28 mouse cellular contexts compared by ENCODE assay signal in genomic region chr5:114406592-114406991, GRCm38 (mm10). TPM values are rescaled to one million over a fixed set of nuclear protein-coding genes. Genes with fewer than 3 reads are reported as not detected.
DNase-seq lines count a peak whose midpoint lies in the region; ATAC-seq and TF ChIP-seq lines count a peak whose summit lies in the region.
"Had no signal": no experiment of that assay in that cellular context is flagged by ENCODE, and none has a peak within 500 bp of the region (broad histone marks: within the 10 kb centered on the region; RNA-seq: fewer than 3 reads in every experiment).

No protein-coding gene starts in this region.

- WGBS in hindbrain, postnatal 0 days: 83% methylated on average over 14 of the region's 14 CpGs
- 95% methylated on average over 14 of the region's 14 CpGs for WGBS in hindbrain, embryonic 10.5 days

- no peak for TF ChIP-seq POLR2A in embryonic fibroblast, embryonic 13.5 days (IDR thresholded peaks at IDR 0.05; ENCODE audit: low read depth, low read length)

- DNase-seq in hindbrain, postnatal 0 days (ENCODE audit: low spot score): no peak
- no peak for DNase-seq in hindbrain, embryonic 10.5 days (ENCODE audit: low spot score)
- DNase-seq in NIH3T3 (ENCODE audit: low read depth): peak; percentile 24
- DNase-seq in adrenal gland, adult 8-10 months: peak; percentile 82
- no peak for DNase-seq in left cerebral cortex, adult 9 months (ENCODE audit: low spot score in 2 of 2)
- DNase-seq in spleen, postnatal 10 days (ENCODE audit: low spot score in 2 of 2): no peak
- DNase-seq: gastrocnemius, postnatal 25 days; heart, adult 11 months; heart, postnatal 4 days; kidney, adult 8-10 months; kidney, postnatal 4 days; liver, embryonic 13.5 days; lung, adult 18-20 months; right cerebral cortex, adult 18-20 months; thymus, postnatal 25 days had no signal

- H3K36me3 ChIP-seq in hindbrain, postnatal 0 days (ENCODE audit: insufficient read depth, low read length): peaks cover 84% of the 10 kb centered on the region
- peaks cover 100% of the 10 kb centered on the region for H3K36me3 ChIP-seq in hindbrain, embryonic 10.5 days

- no peak for TF ChIP-seq CTCF in hindbrain, postnatal 0 days (IDR thresholded peaks at IDR 0.05; ENCODE audit: low read depth)
- TF ChIP-seq CTCF in embryonic fibroblast, embryonic 13.5 days (IDR thresholded peaks at IDR 0.05; ENCODE audit: borderline replicate concordance, insufficient read depth, low read length): no peak

- H3K27me3 ChIP-seq in hindbrain, postnatal 0 days (ENCODE audit: insufficient read depth, low read length): no peaks in the 10 kb centered on the region
- H3K27me3 ChIP-seq in hindbrain, embryonic 10.5 days (ENCODE audit: insufficient read depth, poor library complexity, severe bottlenecking): no peaks in the 10 kb centered on the region
- H3K27me3 ChIP-seq: embryonic facial prominence, embryonic 15.5 days; hindbrain, embryonic 15.5 days; intestine, embryonic 15.5 days; limb, embryonic 15.5 days; liver, embryonic 13.5 days; midbrain, embryonic 13.5 days; neural tube, embryonic 13.5 days had no signal

- H3K4me3 ChIP-seq in hindbrain, postnatal 0 days (ENCODE audit: low read length): no peak overlapping the region
- no peak overlapping the region for H3K4me3 ChIP-seq in hindbrain, embryonic 10.5 days
- no peak overlapping the region for H3K4me3 ChIP-seq in embryonic fibroblast, embryonic 13.5 days (ENCODE audit: insufficient read depth, low read length)
- H3K4me3 ChIP-seq: embryonic facial prominence, embryonic 10.5 days; embryonic facial prominence, embryonic 15.5 days; hindbrain, embryonic 15.5 days; intestine, embryonic 15.5 days; limb, embryonic 15.5 days; liver, embryonic 13.5 days; midbrain, embryonic 13.5 days; neural tube, embryonic 13.5 days had no signal

- no peak for ATAC-seq in hindbrain, postnatal 0 days
- ATAC-seq: forebrain, embryonic 14.5 days; intestine, embryonic 15.5 days; lung, postnatal 0 days; midbrain, embryonic 13.5 days had no signal

- no peak overlapping the region for H3K4me2 ChIP-seq in hindbrain, postnatal 0 days (ENCODE audit: low read depth, low read length)
- H3K4me2 ChIP-seq: embryonic facial prominence, embryonic 15.5 days; heart, embryonic 11.5 days; hindbrain, embryonic 15.5 days; intestine, embryonic 15.5 days; limb, embryonic 15.5 days; liver, embryonic 13.5 days; midbrain, embryonic 13.5 days; neural tube, embryonic 13.5 days had no signal

- no peaks in the 10 kb centered on the region for H3K9me3 ChIP-seq in hindbrain, postnatal 0 days (ENCODE audit: low read length)
- H3K9me3 ChIP-seq in hindbrain, embryonic 10.5 days: no peaks in the 10 kb centered on the region
- H3K9me3 ChIP-seq: embryonic facial prominence, embryonic 10.5 days; embryonic facial prominence, embryonic 15.5 days; G1E; hindbrain, embryonic 15.5 days; intestine, embryonic 15.5 days; limb, embryonic 15.5 days; liver, embryonic 13.5 days; midbrain, embryonic 13.5 days; neural tube, embryonic 13.5 days had no signal

- no peaks in the 10 kb centered on the region for H3K4me1 ChIP-seq in hindbrain, postnatal 0 days (ENCODE audit: insufficient read depth, low read length)
- no peaks in the 10 kb centered on the region for H3K4me1 ChIP-seq in hindbrain, embryonic 10.5 days (replicated peaks)
- H3K4me1 ChIP-seq in embryonic fibroblast, embryonic 13.5 days (ENCODE audit: control insufficient read depth, insufficient read depth, low read length): peaks cover 14% of the 10 kb centered on the region
- H3K4me1 ChIP-seq: embryonic facial prominence, embryonic 10.5 days; hindbrain, embryonic 15.5 days; intestine, embryonic 15.5 days; liver, embryonic 13.5 days; midbrain, embryonic 13.5 days; neural tube, embryonic 13.5 days had no signal

- H3K9ac ChIP-seq in hindbrain, postnatal 0 days (replicated peaks; ENCODE audit: low read length): no peak overlapping the region
- H3K9ac ChIP-seq: embryonic facial prominence, embryonic 15.5 days; hindbrain, embryonic 15.5 days; intestine, embryonic 15.5 days; limb, embryonic 15.5 days; liver, embryonic 13.5 days; midbrain, embryonic 13.5 days; neural tube, embryonic 13.5 days had no signal

- 0 out of 2 replicates have a peak overlapping the region, but pooled peaks have one; percentile 36 for H3K27ac ChIP-seq in hindbrain, postnatal 0 days
- no peak overlapping the region for H3K27ac ChIP-seq in hindbrain, embryonic 10.5 days
- peak overlapping the region; percentile 50; the same call in 1 of the 2 replicates for H3K27ac ChIP-seq in embryonic fibroblast, embryonic 13.5 days (ENCODE audit: insufficient read depth, low read length)
- H3K27ac ChIP-seq: embryonic facial prominence, embryonic 10.5 days; embryonic facial prominence, embryonic 15.5 days; hindbrain, embryonic 15.5 days; intestine, embryonic 15.5 days; kidney, postnatal 0 days; limb, embryonic 15.5 days; liver, embryonic 13.5 days; midbrain, embryonic 13.5 days; neural tube, embryonic 13.5 days had no signal

RNA-seq across cellular contexts. Expression of gene Ube3b, which starts 26.2 kb away (rescaled TPM):
- total RNA-seq in hindbrain, postnatal 0 days (2014; rRNA removed): 67.5 and 69.9 TPM in 2 replicates
- polyA plus RNA-seq in hindbrain, postnatal 0 days (2015; fragmentation: Nextera tagmentation; extraction: Ambion mirVana): 31.1 and 31.4 TPM in 2 replicates
- 52.5 and 56.2 TPM in 2 replicates for polyA plus RNA-seq in hindbrain, embryonic 10.5 days (2016; fragmentation: Nextera tagmentation; extraction: Ambion mirVana)
- total RNA-seq in adrenal gland, adult 8-10 months (2022): 10 to 100 TPM; 74.7 to 93.2 (median 79.1) TPM
- 45.5 and 45.7 TPM in 2 replicates for polyA plus RNA-seq in embryonic fibroblast, embryonic 13.5 days (2011; ENCODE audit: insufficient read length, low read depth, missing spikeins)

RNA-seq across cellular contexts. Expression of gene Kctd10, which starts 26.3 kb away (rescaled TPM):
- 43.2 and 43.8 TPM in 2 replicates for total RNA-seq in hindbrain, postnatal 0 days (2014; rRNA removed)
- polyA plus RNA-seq in hindbrain, postnatal 0 days (2015; fragmentation: Nextera tagmentation; extraction: Ambion mirVana): 47.5 and 48.0 TPM in 2 replicates
- polyA plus RNA-seq in hindbrain, embryonic 10.5 days (2016; fragmentation: Nextera tagmentation; extraction: Ambion mirVana): 114 and 124 TPM in 2 replicates
- total RNA-seq in adrenal gland, adult 8-10 months (2022): 10 to 100 TPM; 69.8 to 78.5 (median 71.8) TPM
- 165 and 206 TPM in 2 replicates for polyA plus RNA-seq in embryonic fibroblast, embryonic 13.5 days (2011; ENCODE audit: insufficient read length, low read depth, missing spikeins)

RNA-seq across cellular contexts. Expression of gene Mmab, which starts 37.3 kb away (rescaled TPM):
- total RNA-seq in hindbrain, postnatal 0 days (2014; rRNA removed): 34.4 and 39.1 TPM in 2 replicates
- 35.9 and 36.8 TPM in 2 replicates for polyA plus RNA-seq in hindbrain, postnatal 0 days (2015; fragmentation: Nextera tagmentation; extraction: Ambion mirVana)
- polyA plus RNA-seq in hindbrain, embryonic 10.5 days (2016; fragmentation: Nextera tagmentation; extraction: Ambion mirVana): 30.1 TPM in 2 replicates
- 10 to 100 TPM; 20.0 to 30.0 (median 24.4) TPM for total RNA-seq in adrenal gland, adult 8-10 months (2022)
- polyA plus RNA-seq in embryonic fibroblast, embryonic 13.5 days (2011; ENCODE audit: insufficient read length, low read depth, missing spikeins): 18.7 and 24.1 TPM in 2 replicates

RNA-seq across cellular contexts. Expression of gene Mvk, which starts 37.5 kb away (rescaled TPM):
- 143 and 146 TPM in 2 replicates for total RNA-seq in hindbrain, postnatal 0 days (2014; rRNA removed)
- 69.8 and 71.9 TPM in 2 replicates for polyA plus RNA-seq in hindbrain, postnatal 0 days (2015; fragmentation: Nextera tagmentation; extraction: Ambion mirVana)
- 60.9 and 66.6 TPM in 2 replicates for polyA plus RNA-seq in hindbrain, embryonic 10.5 days (2016; fragmentation: Nextera tagmentation; extraction: Ambion mirVana)
- 10 to 100 TPM; 31.6 to 45.5 (median 37.1) TPM for total RNA-seq in adrenal gland, adult 8-10 months (2022)
- 24.4 and 26.3 TPM in 2 replicates for polyA plus RNA-seq in embryonic fibroblast, embryonic 13.5 days (2011; ENCODE audit: insufficient read length, low read depth, missing spikeins)

Comparison
In these comparisons a context has a peak if more than half of its experiments do, and no peak if none do; other contexts are left out.
1. DNase-seq: peak in NIH3T3 (single experiment) and adrenal gland, adult 8-10 months (single experiment); none in hindbrain, postnatal 0 days (single experiment), hindbrain, embryonic 10.5 days (single experiment), left cerebral cortex, adult 9 months (0 of 2) and spleen, postnatal 10 days (0 of 2).